Mouse (Mus musculus): ENCODE data around the gene Nags.
"Not testable (repeated sequence)": the region's sequence is repeated elsewhere in the genome, so short reads cannot be mapped to it uniquely, and the experiment has no call there.

The Nags gene

DNA sequence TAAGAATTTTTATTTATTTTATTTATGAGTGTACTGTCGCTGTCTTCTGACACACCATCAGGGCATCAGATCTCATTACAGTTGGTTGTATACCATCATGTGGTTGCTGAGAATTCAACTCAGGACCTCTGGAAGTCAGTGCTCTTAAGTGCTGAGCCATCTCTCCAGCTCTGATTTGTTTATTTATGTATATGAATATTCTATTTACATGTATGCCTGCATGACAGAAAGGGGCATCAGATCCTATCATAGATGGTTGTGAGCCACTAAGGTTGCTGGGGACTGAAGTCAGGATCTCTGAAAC is 11.4 kb downstream of the Nags start:
- in situ Hi-C loops (cut with MboI) = no loop called here

DNA sequence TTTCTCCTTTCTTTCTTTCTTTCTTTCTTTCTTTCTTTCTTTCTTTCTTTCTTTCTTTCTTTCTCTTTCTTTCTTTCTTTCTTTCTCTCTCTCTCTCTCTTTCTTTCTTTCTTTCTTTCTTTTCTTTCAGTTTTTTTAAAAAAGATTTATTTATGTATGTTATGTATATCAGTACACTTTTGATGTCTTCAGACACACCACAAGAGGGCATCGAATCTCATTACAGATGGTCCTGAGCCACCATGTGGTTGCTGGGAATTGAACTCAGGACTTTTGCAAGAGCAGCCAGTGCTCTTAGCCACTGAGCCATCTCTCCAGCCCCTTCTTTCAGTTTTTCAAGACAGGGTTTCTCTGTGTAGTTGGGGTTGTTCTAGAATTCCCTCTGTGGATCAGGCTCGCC is 12.7 kb downstream of the Nags start:
- in situ Hi-C loops (cut with MboI) = not testable (repeated sequence)

DNA sequence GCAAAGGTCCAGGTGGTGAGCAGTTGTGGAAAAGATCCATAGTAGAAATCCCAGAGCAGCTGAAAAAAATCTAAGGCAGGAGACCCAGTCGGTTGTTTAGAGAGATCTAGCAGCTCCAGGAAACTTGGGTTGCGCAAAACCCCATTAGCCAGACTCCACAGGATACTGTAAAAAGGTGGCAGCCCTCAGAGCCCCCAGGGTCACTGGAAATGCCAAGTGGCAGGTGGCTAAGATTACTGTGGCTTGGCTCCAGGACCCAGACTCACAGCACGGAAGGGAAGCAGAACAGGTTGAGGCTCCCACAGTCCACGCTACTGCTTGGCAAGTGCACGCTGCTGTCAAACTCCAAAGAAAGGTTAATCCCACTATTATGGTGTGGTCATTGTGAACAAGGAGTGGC is 14.5 kb downstream of the Nags start:
- in situ Hi-C loops (cut with MboI) = no loop called here

DNA sequence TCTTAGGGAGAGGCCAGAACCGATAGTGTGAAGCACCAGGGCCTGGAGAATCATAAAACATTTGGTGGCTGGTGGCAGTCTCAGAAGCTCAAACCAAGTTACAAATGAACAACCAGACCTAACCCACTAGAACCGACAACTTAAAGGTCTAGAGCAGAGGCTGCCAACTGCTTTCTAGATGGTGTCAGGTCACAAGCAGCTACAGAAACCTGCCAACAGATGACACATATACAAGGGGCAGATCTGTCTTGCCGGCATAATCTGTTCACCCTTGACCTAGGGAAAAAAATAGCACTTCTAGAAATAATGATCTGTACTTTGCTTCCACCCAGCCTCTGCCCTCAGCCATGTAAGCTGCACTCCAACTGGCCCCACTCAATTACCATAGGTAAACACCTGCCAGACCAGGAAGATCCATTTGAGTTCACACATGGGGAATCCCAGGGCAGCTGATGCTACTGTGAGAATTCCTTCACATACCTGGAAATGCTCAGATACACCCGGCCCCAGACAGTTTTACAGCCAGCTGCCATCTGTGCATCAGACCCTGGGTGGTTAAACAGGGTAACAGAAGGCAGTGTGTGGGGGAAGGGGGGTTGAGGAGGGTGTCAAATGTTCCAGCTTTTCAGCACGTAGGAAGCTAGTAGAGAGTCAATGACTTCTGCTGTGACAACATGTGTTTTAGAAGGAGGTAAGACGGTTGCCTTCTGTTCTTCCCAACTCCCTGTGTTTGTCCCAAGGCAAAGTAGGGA is 20.8 kb downstream of the Nags start:
- in situ Hi-C loops (cut with MboI) = no loop called here

DNA sequence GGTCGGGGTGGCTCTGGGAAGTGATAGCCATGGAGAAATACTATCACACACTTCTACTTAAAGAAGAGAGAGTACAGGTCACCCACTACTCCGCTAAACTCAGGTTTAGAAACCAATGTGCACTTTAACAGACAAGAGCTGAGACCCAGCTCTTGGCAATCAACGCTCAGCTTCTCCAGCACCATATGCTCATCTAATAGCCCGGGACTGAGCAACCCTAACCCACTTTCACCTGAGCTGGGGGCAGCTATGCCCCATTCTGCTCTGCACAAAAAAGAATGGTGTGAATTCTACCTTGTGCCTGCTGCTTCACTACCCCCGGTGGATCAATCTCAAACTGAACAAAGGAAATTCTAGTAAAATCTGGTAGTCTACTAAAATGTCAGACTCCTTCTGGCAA is 22.2 kb downstream of the Nags start:
- in situ Hi-C loops (cut with MboI) = no loop called here

DNA sequence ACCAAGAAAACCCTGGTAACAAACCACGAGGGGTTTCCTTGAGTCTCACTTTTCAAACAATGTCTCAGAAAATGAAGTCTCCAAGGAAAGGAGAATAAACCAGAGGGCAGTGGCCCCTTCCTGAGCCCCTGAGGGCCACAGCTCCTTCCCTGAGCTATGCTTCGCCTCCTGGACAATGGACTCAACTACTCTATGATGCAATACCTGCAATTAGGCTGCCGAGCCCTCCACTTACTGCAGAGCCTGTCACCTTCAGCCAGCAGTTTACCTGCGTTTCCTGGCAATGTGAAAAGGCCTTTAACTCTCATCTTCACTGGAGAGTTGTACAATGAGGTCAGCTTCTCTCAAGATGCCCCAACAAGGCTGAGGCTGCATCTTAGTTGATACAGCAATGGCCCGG is 23.4 kb downstream of the Nags start:
- in situ Hi-C loops (cut with MboI) = no loop called here

DNA sequence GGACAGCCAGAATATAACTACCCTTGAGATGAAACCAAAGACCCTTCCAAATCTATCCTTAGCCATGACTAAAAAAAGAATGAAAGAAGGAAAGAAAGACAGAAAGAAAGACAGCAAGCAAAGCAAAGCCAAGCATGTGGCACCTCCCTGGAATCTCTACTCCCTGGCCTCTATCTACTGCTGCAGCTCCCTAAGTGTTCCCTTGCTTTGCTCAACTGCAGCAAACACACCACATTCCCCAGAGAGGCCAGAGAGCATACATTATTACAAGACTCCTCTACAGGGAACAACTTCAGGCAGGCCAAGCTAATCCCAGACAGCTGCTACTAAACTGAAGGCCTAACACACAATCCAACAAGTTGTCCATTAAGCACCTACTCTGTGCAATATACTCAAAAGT is 34.5 kb downstream of the Nags start:
- in situ Hi-C loops (cut with MboI) = no loop called here

DNA sequence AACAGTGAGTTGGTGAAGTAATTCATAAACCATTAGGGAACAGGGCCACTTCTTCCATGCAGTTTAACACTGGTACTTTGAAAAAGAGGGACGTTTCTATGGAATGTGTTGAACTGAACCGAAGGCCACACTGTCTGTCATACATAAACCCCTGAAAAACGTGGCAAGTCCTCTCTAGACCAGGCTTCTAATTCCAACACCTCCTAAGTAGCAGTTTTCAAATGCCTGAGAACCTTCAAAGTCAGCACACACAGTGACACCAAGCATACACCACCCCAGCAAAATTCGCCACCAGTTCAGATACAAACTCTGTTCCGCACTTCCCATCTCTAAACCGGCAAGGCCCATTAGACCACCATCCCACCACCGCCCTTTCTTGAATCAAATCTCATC is 38.9 kb downstream of the Nags start:
- in situ Hi-C loops (cut with MboI) = no loop called here

DNA sequence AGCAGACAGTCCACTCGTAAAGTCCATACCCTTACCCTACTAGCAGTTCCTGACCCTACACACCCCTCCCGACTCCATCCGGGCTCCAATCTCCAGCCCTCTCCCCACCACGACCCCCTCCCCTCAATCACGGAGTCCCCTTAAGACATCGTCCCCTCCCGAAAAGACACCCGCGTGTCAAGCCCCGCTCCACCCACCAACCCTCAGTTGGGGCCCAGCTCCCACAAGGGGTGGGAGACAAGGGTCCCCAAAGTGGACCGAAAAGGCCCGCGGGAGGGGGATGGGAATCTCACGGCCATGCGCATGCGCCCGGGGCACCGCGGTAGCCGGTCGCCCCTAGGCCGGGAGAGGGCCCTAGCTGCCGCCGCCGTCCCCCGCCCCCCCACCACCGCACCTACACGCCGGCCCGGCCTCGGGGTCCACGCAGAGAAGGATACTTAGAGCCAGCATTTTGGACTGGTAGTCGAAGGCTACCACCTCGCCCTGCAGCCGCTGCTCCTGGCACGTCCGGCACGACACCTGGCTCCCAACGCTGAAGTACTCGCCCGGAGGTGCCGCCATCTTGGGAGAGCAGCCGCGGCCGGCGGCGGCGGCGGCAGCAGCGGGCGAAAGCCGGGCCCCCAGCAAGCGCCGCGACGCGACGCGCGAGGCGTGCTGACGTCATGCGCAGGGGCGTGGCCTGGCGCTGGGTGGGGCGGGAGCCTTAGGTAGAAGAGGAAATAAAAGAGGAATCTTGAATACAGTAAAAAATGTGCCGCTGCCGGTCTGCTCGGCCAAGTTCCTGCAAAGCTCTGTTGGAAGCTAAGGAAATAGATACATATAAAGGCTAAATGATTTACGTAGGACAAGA is 39.6 kb downstream of the Nags start, which contains the start of gene Lsm12:
Lsm12 (minus strand) TSS at position 651 of the 850 bp plus-strand sequence.
- in situ Hi-C loops (cut with MboI) = loop anchor here (5.0 kb wide), 1 partner anchor 42 kb away; no protein-coding TSS in a partner anchor

DNA sequence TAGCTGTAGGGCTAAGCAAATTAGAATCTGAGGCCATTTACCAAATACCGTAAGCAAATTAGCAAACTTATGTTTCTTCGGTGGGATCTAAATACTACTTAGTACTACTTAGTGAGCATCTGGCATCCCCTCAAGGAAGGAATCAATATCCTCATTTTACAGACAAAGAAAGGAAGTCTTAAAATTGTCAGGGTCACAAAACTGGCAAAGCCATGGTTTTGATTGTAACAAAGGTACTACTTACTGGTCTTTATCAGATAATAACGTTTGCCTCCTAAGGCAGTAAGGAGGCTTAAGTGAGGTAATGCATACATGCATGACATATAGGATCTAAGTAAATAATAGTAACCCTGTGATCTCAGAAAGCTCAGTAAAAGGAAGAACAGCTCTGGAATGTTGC is 40.4 kb downstream of the Nags start:
- in situ Hi-C loops (cut with MboI) = loop anchor here (5.0 kb wide), 1 partner anchor 42 kb away; no protein-coding TSS in a partner anchor

DNA sequence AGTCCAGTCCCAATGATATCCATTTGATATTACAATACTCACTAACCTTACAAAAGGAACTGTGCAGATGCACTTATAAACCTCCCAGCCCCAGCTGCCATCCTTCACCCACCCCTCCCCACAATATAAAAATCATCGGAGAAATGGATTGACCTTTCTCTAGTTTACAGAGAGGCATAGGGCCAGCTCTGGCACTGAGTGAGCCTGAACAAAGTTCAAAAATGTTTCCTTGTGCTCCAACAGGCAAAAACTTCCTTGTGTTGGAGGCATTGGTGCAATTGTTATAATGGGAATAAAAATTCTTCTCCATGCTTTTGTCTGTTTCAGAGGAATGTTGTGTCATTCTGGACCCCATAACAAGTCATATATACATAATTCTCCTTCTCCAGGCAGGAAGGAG is 40.9 kb downstream of the Nags start:
- in situ Hi-C loops (cut with MboI) = loop anchor here (5.0 kb wide), 1 partner anchor 41 kb away; no protein-coding TSS in a partner anchor

DNA sequence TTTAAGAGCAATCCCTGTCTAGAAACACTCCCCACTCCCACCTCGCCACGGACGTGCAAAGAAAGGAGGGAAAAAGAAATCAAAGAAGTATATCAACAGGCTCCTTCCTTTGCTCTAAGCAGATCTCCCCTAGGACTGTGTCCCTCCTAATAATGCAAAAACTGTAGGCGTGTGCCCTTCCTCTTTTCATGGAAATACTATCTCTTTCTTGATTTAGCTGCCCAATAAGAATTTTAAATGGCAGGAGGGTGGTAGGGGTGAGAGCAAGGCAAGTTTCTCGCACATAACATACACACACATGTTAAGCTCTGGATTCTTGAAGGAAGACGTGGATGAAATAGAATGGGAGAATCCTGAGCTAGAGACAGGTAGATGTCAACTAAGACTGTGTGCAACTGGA is 43.7 kb downstream of the Nags start:
- in situ Hi-C loops (cut with MboI) = loop anchor here (5.0 kb wide), 1 partner anchor 38 kb away; no protein-coding TSS in a partner anchor

DNA sequence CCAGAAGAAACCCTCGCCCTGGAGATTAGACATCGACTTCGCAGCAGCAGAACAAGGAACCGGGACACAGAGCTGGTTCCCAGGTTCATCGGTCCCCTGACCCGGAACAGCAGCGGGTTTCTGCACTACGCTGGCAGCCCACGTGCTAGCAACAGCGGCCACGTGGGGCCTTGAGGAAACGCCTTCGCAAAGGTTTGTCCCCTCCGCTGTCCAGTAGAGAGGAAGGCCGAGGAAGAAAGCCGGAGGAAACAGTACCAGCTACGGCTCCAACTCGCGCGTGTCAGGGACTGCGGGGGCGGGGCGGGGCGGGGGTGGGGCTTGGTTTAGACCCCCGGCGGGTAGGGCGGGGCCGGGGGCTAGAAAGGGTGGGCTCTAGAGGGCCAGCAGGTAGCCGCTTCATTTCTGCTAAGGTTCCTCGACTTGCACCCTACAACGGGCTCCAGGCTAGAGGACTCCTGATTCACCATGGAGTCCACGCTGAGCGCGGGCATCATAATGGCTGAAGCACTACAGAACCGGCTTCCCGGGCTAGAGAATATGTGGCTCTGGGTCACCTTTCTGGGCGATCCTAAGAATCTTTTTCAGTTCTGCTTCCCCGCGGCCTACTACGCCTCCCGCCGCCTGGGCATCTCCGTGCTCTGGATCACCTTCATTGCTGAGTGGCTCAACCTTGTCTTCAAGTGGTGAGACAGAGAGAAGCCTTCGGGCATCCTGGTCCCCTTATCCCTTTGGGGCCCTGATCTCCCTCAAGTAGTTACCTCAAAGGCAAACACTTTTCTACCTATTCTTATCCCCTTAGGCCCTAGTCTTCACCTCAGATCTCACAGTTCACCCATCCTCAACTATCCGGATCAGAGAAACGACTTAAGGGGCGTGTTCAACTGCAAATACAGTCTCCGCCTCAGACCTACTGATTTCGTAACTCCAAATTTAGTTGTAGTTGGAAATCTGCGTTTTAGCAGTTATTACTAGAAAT is 44.4 kb downstream of the Nags start, which contains the start of gene G6pc3:
G6pc3 (plus strand) TSS at position 160 of the 976 bp plus-strand sequence.
- in situ Hi-C loops (cut with MboI) = loop anchor here (5.0 kb wide), 1 partner anchor 38 kb away; no protein-coding TSS in a partner anchor

DNA sequence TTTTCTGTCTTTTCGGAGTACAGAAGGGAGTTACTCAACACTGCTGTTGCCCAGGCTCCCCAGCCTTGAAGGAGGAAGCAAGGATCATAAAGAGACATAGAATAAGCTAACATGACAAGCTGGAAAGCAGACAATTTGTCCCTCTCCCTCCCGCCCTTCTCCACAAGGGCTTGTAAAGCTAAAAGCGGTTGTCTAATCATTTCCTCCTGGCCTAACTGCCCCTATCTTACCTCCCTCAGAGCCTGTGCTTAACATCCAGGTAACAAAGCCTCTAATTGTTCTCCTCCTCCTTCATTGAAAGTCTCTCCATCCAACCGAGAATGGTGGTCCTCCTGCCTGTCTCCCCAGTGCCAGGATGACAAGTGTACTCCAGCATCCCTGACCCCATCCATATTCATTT is 45.5 kb downstream of the Nags start:
- in situ Hi-C loops (cut with MboI) = no loop called here

DNA sequence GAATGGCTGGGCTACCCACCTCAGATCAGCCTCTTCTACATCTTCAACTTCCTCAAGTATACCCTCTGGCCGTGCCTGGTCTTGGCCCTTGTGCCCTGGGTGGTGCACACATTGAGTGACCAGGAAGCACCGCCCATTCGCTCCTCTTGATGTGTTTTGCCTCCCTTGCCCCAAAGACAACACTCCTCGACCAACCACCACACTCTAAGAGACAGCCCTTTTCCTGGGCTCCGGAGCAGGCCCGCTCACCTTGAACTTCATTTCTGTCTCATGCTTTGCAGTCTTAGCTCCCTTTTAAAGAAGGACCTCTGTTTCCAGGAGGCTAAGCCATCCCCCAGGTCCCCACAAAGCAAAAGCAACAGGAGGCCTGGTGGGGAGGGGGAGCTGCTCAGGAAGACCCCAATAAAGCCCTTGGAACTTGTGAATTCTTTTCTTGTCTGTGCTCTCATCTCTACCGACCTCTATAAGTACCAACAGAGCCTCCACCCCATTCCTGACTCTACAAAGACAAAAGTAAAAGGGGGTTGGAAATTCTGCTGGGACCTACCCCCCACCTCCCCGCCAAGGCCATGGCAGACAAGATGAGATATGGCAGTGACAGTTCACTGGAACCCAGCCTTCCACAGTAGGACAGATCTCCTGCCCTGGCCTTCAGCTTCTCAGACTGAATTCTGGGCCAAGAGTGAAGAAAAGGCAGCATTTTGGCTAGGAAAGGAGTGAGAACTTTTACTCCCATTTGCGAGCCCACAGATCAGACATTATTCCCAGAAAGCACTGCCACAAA is 48.5 kb downstream of the Nags start:
- in situ Hi-C loops (cut with MboI) = no loop called here

DNA sequence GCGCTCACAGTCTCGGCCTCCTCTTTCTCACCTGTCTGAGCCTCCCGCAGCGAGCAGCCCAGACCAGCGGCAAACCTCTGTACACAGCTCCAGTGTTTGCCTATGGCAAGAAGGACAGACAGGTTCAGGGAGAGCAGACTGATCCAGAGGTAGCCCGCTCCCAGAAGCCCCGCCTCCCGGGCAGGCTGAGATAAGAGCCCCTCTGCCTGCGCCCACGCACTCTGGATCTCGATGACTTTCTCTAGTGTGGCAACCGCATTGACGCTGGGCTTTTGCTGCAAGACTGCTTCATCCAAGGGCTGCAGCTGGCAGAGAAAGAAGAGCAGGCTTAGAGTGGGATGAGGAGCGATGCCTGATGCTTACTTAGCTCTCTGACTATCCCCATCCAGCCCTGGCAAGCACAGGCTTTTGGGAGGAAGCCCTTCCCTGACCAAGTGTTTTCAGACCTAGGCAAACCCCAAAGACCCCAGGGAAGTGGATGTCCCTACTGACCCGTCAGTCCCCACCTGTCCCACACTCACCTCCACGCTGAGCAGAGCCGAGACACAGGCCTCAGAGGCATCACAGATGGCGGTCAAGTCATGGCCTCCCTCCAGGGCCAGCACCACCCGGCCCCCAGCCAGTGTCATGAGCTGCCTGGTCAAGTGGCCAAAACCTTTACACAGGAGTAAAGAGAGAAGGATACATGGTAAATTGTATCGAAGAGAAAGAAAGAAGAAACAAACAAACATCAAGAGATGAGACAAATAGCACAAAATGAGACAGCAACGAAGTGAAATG is 50.9 kb downstream of the Nags start:
- in situ Hi-C loops (cut with MboI) = no loop called here

DNA sequence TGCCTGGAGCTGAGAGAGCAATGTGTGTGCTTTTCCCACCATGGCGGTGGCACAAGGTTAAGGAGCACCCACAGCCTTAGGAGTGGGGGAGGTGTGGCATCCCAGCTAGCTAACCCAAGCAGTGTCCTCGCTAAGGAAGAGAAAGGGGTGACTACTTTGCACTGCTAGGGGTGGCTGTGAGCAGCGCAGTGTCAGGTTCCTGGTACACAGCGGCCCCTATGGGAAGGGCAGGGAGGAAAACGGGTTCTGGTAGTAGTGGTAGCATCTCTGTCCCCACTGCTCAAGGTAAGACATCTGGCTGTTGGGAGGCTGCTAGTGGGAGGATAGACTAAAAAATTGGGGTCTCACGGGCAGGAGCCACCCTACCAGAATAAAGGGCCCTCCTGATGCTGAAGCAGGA is 52.9 kb downstream of the Nags start:
- in situ Hi-C loops (cut with MboI) = no loop called here

All from mature B cell (primary cell).